Mouse (Mus musculus) adrenal gland, adult 2 months (tissue): ENCODE results near the gene Rtp4. TPM values are rescaled to one million over a fixed set of nuclear protein-coding genes. Genes with fewer than 3 reads are reported as not detected.

Experiments used
- DNase-seq: peaks from one replicate; pipeline ENCODE4 v3.0.0; 2021
- long read RNA-seq: library from polyadenylated mRNA; stranded (forward); transcript quantifications from one replicate; pipeline ENCODE4 v2.0.0, GENCODE M21; 2021
- polyA plus RNA-seq: library from polyadenylated mRNA; depleted of rRNA; stranded (reverse); fragments of >200 nt; gene quantifications from 2 replicates; pipeline ENCODE4 v1.2.3, GENCODE M21; 2012; rRNA removed
- total RNA-seq, 2 experiments: library from RNA; stranded (reverse); gene quantifications; 2 replicates each; pipeline ENCODE4 v1.2.3; 2021

Rtp4 gene
- total RNA-seq: 10 to 100 TPM; 10.2 to 11.1 TPM
- polyA plus RNA-seq: 7.4 and 15.3 TPM in 2 replicates
- long read RNA-seq, transcript Rtp4-201 (2 exons, 1,573 nt): major isoform, 6 of 6 reads
- long read RNA-seq, partial matches to known transcripts: 0 of 6 reads
- long read RNA-seq, other reads (novel, unspliced or antisense): 0 of 6 reads

GRCm38 (mm10) chr16:23520235-23520871, at the start of gene Rtp4, which contains the start of gene Masp1:
Gene Rtp4, plus strand, starts transcription at chr16:23520291.
Gene Masp1, minus strand, starts transcription at chr16:23520815.
- DNase-seq: peak; percentile 79

- DNase-seq: peak; percentile 82
Observed at GRCm38 (mm10) chr16:23471551-23471950, 48.5 kb upstream of the Rtp4 start.

- DNase-seq: peak; percentile 64
Observed at GRCm38 (mm10) chr16:23472046-23472445, 48.0 kb upstream of the Rtp4 start.

- no peak for DNase-seq
Observed at GRCm38 (mm10) chr16:23475651-23476050, 44.4 kb upstream of the Rtp4 start.

- no peak for DNase-seq
Observed at GRCm38 (mm10) chr16:23476598-23476997, 43.5 kb upstream of the Rtp4 start.

- DNase-seq: no peak
Observed at GRCm38 (mm10) chr16:23479872-23480603, 40.1 kb upstream of the Rtp4 start.

- DNase-seq: no peak
Observed at GRCm38 (mm10) chr16:23482218-23482617, 37.9 kb upstream of the Rtp4 start.

GRCm38 (mm10) chr16:23482846-23483245, 37.2 kb upstream of the Rtp4 start:
- no peak for DNase-seq

- DNase-seq: no peak
Observed at GRCm38 (mm10) chr16:23483292-23483691, 36.8 kb upstream of the Rtp4 start.

- DNase-seq: peak; percentile 36
Observed at GRCm38 (mm10) chr16:23492783-23493182, 27.3 kb upstream of the Rtp4 start.

GRCm38 (mm10) chr16:23496245-23496924, 23.7 kb upstream of the Rtp4 start:
- no peak for DNase-seq

- DNase-seq: no peak
Observed at GRCm38 (mm10) chr16:23497440-23497839, 22.7 kb upstream of the Rtp4 start.

- DNase-seq: no peak
Observed at GRCm38 (mm10) chr16:23497881-23498280, 22.2 kb upstream of the Rtp4 start.

GRCm38 (mm10) chr16:23498691-23499131, 21.4 kb upstream of the Rtp4 start:
- no peak for DNase-seq

GRCm38 (mm10) chr16:23500558-23500957, 19.5 kb upstream of the Rtp4 start:
- no peak for DNase-seq

- DNase-seq: no peak
Observed at GRCm38 (mm10) chr16:23501288-23501687, 18.8 kb upstream of the Rtp4 start.

- no peak for DNase-seq
Observed at GRCm38 (mm10) chr16:23502478-23502877, 17.6 kb upstream of the Rtp4 start.

- DNase-seq: no peak
Observed at GRCm38 (mm10) chr16:23503351-23503750, 16.7 kb upstream of the Rtp4 start.

- DNase-seq: no peak
Observed at GRCm38 (mm10) chr16:23504320-23504744, 15.8 kb upstream of the Rtp4 start.

GRCm38 (mm10) chr16:23505904-23506687, 14.0 kb upstream of the Rtp4 start:
- DNase-seq: no peak

GRCm38 (mm10) chr16:23511166-23511935, 8.7 kb upstream of the Rtp4 start:
- DNase-seq: no peak
